Mouse (Mus musculus) megakaryocyte, embryonic 14.5 days (primary cell): ENCODE measurements at regions not wholly inside any gene's neighbourhood (a gene's known extent, or its start where the extent isn't known, plus 50 kb on each side); places are given as distances from the start of the nearest gene placed in this dataset.

ENCODE experiments used
- FLI1 ChIP-seq: IDR thresholded peaks from 2 replicates; pipeline ENCODE4 v1.6.1; 2012; ENCODE audit warnings: low read length, inconsistent platforms, mixed read lengths
- GATA1 ChIP-seq: IDR thresholded peaks from 3 replicates; pipeline ENCODE4 v1.6.1; 2012; ENCODE audit warnings: mixed read lengths, low read length, inconsistent platforms, borderline replicate concordance

DNA sequence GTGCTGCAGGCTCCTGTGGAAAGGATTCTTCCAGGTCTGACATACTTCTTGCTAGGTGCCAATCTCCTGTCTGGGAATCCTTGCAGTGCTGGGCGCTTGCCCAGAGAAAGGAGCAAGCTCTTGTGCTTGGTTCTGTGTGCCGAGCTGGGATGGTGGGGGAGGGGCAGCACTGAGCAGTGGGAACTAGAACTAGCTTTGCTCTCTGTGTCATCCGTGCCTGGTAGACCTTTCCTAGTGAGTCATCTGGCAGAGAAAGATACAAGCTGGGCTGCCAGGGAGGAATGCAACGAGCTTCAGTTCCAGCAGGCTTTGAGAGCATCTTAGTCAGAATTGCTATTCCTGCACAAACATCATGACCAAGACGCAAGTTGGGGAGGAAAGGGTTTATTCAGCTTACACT lies 108.6 kb downstream of the 1810013L24Rik start:
- TF ChIP-seq FLI1 (no peak), GATA1 (no peak)
